Mouse (Mus musculus) gastrocnemius, postnatal 4 days (tissue): ENCODE measurements around the gene B230118H07Rik. TPM values are rescaled to one million over a fixed set of nuclear protein-coding genes. Genes with fewer than 3 reads are reported as not detected.
"Not testable (repeated sequence)": the region's sequence is repeated elsewhere in the genome, so short reads cannot be mapped to it uniquely, and the experiment has no call there.

Experiments
- DNase-seq, 2 experiments: peaks; one replicate each; pipeline ENCODE4 v3.0.0; 2021 to 2022; ENCODE audit warnings: low spot score in 2 of 2, mixed read lengths in 2 of 2
- total RNA-seq, 2 experiments: library from RNA; stranded (reverse); gene quantifications; 2 replicates each; pipeline ENCODE4 v1.2.3; 2021

The B230118H07Rik gene
- total RNA-seq, 2 experiments from 2014 or later = 36.9 to 45.5 TPM

DNA sequence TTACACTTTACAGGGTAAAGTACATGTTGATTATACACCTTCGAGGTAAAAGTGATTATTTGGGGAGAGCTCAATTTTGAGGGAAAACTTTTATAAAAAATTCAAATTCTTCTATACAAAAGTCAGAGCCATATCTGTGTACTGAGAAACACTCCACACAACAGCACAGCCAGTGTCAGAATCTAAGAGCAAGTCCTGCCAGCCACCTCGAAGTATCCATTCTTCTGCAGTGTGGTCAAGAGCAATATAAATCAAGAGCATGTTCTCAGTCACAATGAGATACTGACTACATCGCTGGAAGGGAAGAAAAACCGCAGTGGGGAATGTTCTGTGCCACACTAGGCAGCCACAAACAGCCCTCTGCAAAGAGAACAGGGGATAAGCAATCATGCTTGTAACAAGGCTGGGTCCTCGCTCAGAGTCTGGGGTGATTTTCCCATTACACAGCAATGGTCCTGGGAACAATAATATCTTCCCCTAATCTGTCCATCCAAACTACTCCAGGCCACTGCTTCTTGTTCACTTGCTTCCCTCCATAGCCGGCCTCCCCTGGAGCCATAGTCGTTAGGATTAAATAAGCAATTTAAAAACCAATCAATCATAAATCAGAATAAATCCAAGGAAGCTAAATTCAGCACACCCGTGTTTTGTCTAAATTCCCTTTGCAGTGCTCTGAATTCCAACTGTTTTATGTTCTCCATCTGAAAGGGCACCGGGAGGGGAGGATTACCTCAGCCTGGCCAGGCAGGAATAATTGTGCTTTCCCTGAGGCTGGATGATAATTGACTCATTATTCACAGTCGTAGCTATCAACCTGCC lies 57.1 kb downstream of the B230118H07Rik start:
- no peak for DNase-seq

DNA sequence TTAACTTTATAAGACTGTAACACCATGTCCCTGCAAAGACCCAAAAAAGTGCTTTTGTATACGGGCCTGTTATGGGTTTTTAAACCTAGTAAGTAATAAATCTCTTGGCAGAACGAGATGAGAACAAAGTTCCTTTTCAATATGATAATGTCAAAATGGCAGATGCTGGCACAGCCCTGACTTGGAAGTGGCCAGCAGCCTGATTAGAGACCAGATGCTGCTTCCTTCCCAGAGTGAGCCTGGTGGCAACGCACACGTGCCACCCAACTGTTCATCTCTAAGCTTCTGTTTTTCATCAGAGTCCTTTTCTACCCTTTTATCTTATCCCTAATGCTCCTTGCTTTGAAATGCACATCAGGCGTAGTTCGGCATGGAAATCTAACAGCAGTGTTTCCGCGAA lies 58.0 kb downstream of the B230118H07Rik start:
- DNase-seq = no peak

DNA sequence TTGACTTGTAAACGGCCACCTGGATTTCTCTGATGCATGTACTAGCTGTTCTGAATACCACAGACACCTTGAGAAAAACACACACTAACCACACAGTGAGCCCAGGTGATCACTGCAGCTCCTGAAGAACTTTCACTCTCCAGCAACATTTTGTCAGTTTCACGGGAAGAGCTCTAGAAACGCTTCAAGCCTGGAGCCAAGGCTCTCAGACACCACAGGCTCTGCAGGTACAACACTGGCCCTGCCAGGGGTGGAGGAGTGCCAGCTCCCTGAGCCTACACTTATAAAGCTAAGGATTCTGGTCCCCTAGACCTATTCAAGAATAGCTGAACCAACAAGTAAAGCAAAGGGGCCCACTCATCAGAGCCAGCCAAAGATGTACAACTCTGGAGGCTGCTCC lies 67.9 kb downstream of the B230118H07Rik start:
- DNase-seq = no peak

DNA sequence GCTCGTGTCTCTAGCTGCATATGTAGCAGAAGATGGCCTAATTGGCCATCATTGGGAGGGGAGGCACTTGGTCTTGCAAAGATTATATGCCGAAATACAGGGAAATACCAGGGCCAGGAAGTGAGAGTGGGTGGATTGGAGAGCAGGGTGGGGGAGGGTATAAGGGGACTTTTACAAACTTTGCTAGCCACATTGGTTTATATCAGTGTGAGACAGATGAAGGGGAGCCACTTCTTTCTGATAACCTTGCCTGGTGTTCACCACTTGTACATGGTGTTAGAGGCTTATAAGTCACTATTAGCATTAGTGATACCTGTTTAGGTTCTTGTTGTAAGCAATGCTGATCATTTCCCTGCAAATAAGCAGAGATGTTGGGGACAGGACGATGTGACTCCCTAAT lies 68.4 kb downstream of the B230118H07Rik start:
- DNase-seq = no peak

DNA sequence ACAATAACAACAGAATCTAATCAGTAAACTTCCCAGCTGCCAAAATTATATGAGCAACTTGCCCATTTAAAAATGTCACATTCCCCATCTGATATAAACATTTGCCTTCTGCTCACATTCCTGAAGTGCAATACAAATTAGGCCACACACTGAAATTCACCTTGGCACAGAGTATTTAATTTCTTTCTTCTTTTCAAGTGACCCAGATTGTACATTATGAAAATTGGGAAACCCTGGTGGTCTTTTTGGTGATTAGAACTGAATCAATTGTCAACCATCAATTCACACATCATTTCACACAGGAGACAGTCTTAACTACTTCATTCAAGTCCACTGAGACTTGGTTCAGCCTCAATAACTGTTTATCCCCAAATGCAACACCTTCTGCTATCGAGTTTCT lies 68.9 kb downstream of the B230118H07Rik start:
- no peak for DNase-seq

DNA sequence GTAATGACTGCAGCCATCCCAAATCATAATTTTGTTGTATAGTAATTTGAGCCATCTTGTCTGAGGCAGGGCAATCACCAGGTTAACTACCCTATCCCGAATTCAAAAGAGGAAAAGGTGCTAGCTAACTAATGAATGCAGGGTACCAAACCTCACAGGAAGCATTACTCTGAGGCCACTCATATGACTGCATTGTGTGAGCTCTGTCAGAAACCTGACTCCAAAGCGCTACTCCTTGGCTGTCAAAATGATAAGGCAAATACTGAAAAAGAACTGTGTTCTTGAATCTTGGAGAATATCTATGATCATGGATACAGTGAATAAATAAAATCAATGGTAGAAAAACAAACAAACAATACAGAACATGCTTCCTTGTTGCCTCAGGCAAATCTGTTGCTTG lies 69.3 kb downstream of the B230118H07Rik start:
- no peak for DNase-seq

DNA sequence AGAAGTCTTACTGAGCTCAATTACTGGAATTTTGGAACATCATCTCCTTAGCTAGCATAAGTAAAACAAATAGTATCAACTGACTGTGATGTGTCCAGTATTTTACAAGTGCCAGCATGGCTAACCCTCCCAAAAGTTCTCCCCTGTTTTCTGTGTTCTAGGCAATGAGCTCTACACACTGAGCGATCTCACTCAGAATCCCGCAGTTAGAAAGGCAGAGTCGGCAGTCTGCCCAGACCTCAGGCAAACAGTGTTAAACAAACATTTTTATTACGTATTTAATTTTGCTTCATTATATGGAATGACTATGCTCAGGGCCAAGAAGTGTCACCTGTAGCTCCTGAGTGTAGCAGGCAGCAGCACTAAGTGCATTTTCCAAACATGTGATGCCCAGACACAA lies 72.1 kb downstream of the B230118H07Rik start:
- DNase-seq = no peak

DNA sequence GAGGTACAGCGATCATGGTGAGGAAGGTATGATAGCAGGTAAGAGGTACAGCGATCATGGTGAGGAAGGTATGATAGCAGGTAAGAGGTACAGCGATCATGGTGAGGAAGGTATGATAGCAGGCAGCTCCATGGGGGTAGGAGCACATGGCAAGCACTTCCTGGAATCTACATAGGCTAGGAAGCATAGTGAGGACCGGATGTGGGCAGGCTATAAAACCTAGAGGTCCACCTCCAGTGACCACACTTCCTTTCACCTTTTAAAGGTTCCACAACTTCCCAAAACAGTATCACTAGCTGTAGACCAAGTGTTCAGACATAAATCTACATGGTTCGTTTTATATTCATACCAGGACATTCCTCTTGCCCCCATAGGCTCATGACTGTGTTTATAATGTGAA lies 80.1 kb downstream of the B230118H07Rik start:
- DNase-seq = no peak

DNA sequence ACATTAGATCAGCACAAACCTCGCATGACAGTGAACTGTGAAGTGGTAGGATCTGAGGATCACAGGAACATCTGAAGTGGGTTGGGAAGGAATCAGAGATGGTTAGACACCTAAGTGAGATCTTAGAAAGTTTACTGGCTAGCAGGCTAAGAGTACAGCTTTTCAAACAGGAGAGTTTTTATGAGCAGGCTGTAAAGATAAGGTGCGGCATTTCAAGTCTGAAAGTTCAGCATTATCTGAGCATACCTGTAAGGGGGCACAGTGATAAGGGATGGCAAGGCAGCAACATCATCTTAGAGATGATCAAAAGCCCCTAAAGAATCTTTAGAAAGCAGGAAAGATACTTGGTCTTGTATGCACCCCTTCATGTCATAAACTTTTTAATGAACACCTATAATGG lies 81.8 kb downstream of the B230118H07Rik start:
- no peak for DNase-seq

DNA sequence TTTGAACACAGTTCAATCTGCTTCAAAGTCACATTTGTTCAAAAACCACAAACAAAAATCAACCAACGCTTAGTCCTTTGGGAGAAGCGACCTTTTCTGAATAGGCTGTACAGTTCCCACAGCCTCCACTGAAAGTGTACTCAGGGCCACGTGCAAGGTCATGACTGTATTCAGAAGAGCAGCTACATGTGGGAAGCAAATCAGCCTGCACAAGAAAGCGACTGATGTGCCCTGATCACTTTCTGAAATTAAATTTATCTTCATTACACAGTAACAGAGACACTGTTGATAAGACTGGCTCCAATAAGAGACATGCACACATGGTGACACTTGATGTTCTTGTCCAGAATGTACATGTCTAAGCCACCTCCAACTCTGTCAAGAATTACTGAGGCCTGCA lies 85.6 kb downstream of the B230118H07Rik start:
- DNase-seq = no peak

DNA sequence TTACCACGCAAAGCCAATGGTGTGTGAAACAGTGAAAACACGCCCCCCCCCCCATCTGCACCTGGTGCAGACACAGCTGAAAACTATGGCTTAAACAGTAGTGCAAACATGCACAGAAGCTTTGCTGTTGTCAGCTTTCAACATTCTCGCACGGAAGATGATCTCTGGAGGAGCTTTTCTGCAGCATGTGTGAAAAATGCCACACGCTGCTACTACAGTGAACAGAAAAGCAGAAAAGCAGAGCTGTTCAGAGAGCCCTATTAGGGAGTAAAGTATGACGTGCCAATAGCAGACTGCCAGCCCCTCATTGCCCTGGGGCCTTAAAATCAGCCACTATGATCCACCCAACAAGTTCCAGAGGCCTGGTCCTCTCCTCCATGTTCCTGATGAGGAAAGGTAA lies 86.1 kb downstream of the B230118H07Rik start:
- DNase-seq = no peak

DNA sequence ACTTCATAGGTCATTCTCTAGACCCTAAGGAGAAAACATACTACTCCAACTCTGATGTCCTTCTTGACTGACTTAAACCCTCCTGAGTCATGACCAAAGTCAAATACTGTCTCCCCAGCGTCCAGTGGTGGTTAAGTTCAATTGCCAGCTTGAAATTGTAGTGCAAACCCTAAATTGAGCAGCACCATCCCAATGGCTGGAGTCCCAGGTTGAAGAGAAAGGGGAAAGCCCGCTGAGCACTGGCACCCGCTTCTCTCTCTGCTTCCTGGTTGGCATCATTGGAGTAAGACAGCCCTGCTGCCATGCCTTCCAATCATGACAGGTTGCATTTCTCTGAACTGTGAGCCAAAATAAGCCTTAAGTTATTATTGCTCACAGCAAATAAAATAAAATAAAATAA lies 89.9 kb downstream of the B230118H07Rik start:
- no peak for DNase-seq

DNA sequence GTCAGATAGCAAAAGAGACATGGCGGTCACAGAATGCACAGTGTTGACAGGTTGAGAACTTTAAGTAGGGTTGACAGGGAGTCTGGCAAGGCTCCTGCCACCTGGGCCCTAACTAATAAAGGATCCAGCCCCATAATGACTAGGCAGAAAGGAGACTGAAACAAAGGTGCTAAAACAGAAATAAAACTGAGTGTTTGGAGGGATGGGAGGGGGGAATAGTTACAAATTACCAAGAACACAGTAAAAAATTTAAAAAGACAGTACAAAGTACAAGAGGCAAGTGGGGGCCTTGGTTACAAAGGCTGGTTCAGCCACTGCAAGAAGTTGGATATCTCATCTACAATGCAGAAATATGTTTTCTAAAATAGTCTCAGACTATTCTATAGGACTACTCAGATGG lies 93.4 kb downstream of the B230118H07Rik start:
- DNase-seq = no peak

DNA sequence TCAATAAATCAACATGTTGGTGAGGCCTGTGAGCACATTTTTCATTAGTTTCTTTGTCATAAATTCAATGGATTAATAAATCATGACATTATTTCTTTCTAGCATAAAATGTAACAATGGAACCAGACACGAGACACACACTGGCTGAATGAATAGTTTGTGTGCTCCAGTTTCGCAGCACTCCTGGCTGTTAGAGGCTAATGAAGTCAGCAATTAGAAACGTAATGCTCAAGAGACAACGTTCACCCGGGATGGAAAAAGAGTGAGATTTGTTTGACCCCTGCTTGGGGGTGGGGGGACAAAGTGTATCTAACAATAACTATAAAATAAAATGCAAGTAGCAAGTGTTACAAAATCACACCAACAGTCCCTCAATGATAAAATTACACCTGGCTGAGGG lies 95.5 kb downstream of the B230118H07Rik start:
- DNase-seq = no peak

DNA sequence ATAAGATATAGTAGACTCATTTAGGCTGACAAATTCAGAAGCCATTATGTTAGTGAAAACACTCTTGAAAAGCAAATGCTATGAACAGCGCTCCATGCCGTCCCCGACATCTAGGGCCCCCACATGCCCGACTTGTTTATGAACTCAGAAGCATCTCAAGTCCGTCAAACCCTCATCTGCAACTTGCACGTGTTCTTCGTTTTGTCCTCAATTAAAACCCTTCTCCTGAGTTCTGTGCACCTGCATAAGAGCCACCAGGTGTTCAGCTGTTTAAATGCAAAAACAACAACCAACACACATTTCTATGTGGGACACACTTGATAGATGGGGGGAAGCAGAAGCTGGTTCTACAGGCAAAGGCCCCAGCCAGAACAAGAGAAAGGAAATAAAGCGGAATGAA lies 97.0 kb downstream of the B230118H07Rik start:
- DNase-seq = no peak

DNA sequence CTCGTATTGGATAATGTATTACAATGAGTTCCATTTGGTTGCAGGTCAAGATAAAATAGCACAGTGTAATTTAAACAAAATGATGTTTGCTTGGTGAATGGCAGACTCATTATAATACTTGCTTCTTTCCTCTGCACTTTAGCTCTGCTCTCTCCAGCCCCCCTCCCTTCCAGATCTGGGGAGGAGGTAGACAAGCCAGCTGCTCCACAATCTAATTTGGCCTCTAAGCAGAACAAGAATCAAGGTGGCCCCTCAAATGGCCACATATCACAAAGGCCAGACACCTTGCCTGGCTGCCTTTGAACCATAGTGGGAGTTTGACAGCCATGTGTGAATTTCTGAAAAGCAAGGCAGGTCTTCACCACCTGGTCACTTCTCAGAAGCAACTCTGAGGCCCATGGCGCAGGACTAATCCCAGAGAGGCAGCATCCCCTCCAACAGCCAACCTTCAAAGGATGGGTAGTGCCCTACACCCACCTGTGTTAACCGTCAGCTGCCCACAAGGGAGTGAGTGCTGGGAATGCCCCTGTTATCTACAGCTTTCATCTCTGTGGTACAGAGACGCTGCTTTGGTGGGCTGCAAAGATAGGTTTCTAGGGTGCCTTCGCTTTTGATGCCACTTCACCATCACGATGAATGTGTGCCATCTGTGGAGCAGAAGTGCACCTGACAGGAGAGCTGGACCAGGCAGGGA lies 98.2 kb downstream of the B230118H07Rik start:
- DNase-seq = no peak

DNA sequence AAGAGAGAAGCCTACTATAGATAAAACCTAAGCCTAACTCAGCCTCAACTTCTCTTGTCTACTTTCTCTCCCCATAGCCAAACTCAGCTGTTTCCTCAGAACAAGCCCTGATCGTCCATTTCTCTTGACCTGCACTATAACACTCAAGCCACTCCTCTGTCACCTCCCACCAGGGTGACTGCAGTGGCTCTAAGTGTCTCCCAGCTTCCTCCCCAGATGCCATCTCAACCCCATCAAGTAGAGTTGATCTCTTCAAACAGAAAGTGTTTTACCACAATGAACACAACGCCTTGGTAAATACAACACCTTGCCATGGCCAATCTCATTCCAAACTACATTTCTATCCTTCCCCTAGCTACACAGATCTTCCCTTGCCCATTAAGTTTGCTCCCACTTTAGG lies 99.2 kb downstream of the B230118H07Rik start:
- no peak for DNase-seq

DNA sequence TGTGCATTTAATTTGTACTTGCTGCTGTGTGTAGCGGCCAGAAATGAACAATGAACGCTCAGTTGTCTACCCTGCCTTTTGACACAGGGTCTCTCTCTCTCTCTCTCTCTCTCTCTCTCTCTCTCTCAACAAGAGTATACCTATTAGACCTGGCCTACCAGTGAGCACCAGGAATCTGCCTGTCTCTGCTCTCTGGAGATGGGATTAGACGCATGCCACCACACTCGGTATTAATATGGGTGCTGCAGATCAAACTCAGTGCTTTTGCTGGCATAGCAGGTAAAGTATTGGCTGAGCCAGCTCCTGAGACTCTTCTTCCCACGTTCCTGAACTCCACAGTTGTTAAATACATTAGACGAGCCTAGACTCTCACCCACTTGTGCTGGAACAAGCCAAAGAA lies 100.5 kb downstream of the B230118H07Rik start:
- no peak for DNase-seq

DNA sequence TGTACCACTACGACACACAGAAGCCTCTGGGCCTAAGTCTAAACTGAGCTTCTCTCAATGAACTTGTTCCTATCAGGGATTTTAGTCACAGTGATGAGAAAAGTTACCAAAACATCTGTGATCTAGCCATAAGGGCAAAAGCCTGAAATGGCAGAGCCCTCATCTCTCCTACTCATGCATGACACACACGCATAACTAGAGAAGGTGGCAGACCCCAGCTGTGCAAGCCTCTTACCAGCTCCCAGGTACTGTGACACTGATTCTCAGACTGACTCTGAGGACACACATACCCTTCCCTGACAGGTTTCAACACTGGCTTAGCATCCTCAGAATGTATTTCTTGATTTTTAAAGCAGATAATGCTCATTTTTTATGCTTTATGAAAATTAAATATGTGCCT lies 103.7 kb downstream of the B230118H07Rik start:
- no peak for DNase-seq

DNA sequence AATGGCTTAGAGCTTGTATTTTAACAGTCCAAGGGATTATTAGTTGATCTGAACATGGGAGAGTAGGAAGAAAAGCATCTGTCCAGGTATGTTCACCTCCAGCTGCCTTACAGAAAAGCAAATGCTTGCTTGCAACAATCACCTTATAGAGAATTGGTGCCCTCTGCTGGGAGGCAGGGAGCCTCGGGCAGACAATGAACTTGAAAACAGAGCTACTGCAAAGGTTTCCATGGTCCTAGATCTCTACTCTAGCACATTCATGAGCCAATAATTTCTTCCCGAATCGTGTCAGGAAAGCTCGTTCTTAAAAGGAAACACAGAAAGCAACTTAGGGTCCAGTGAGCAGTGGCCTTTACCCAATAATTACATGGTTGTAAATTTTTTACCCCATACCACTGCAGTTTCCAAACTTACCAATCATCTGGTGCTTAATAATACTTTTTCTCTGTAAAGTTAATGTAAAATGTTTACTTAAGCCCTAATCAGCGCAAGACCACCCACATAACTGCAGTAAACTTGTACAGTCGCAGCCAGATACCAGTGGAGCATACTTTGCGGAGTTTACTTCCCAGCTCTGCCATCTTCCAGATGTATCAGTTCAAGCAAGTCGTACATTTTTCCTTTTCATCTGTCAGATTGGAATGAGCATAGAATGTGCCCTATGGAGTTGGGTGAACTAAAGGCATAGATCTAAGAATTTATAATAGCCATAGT lies 105.5 kb downstream of the B230118H07Rik start:
- DNase-seq = no peak

DNA sequence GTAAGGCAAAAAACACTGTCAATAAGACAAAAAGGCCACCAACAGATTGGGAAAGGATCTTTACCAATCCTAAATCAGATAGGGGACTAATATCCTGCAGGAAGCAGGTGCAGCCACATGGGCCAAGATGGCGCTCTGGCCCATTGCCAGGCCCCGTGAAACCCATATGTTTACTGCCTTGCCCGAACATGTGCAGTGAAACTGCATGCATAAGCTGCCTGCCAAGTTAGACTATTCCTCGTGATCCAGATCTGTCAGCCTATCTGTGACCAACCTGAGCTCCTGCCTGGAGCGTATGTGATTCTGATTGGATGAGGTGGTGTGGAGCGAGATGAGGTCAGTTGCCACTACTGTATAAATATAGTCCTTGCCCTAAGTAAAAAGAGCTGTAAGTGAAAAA lies 112.4 kb downstream of the B230118H07Rik start:
- not testable (repeated sequence) for DNase-seq

DNA sequence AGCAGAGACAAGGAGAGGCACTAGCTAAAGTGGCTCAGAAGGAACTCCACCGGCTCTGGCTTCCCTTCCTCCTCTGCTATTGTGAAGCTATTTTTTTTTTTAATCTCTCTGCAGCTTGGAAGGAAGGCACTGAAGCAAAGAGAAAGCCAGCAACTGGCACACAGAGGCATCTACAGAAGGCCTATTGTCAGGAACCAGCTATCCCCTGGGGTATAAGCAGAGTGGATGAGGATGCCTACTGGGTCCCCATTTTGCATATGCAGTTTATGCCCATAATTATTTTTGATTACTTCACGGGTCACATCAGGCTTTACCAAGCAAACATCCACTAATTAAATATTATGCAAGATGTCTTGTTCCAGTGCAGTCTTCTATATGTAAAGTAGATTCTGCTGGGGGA lies 115.6 kb downstream of the B230118H07Rik start:
- no peak for DNase-seq
